Mouse (Mus musculus) cerebellum, postnatal 4 days (tissue): ENCODE data around the gene Capn2.

Experiments used
- DNase-seq, 2 experiments: peaks; one replicate each; pipeline ENCODE4 v3.0.0; 2022; ENCODE audit warnings: low spot score in 2 of 2, mixed read lengths in 1 of 2

Capn2 gene

GRCm38 (mm10) chr1:182527261-182527766 lies 9.9 kb upstream of the Capn2 start:
- DNase-seq, result no peak

DNA sequence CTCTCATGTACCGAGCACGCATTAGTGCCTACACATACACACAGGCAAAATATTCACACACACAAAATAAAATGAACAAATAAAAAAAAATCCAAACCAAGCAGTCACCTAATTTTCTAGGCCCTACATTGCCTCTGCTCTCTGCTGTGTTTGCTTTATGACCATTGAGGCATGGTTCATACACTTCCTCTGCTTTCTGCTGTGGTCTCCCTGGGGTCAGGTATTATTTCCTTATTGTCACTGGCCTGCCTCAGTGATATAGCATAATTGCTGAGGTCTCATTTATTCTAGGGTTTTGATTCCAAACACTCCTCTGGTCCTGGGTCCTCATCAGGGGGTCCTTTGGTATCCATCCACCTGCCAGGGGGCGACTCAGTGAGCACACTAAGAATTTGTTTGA lies 8.2 kb upstream of the Capn2 start:
- DNase-seq, result no peak

DNA sequence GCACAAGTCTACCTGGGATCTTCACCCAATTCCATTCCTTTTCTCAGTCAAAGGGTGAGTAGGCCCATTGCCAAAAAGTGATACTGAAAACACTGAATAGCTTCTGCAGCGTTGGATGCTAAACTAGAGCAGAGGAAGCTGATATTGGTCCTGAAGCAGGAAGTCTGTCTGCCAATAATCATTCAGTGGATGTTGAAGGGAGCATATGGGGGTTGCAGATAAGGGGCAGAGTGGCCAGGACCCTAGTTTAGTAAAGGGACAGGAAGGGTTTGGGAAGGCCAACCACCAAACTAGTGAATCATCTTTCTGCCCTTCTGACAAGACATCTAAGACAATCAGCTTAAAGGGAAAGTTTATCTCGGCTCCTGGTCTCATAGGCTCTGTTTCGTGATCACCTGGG lies 6.3 kb upstream of the Capn2 start:
- no peak for DNase-seq

DNA sequence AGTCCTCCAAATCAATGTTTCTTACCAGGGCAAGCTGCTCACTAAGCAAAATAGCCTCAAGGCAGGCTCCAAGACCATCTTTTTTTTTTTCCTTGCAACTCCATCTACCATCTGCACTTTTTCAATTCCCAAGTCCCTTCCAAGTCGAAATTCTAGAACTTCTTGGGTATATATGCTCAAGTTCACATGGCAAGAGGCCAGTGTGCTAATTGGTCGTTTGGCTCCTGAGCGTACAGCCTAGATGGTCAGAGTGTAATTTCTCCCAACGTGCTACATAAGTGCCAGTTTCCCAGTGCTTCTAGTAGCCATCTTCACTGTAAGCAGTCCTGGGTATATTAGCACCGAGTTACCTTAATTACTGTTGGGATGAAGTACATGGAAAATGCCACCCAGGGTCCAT lies 5.6 kb upstream of the Capn2 start:
- DNase-seq, result no peak

- DNase-seq, result no peak
These were observed 3.6 kb upstream of the Capn2 start for GRCm38 (mm10) chr1:182520938-182521500.

DNA sequence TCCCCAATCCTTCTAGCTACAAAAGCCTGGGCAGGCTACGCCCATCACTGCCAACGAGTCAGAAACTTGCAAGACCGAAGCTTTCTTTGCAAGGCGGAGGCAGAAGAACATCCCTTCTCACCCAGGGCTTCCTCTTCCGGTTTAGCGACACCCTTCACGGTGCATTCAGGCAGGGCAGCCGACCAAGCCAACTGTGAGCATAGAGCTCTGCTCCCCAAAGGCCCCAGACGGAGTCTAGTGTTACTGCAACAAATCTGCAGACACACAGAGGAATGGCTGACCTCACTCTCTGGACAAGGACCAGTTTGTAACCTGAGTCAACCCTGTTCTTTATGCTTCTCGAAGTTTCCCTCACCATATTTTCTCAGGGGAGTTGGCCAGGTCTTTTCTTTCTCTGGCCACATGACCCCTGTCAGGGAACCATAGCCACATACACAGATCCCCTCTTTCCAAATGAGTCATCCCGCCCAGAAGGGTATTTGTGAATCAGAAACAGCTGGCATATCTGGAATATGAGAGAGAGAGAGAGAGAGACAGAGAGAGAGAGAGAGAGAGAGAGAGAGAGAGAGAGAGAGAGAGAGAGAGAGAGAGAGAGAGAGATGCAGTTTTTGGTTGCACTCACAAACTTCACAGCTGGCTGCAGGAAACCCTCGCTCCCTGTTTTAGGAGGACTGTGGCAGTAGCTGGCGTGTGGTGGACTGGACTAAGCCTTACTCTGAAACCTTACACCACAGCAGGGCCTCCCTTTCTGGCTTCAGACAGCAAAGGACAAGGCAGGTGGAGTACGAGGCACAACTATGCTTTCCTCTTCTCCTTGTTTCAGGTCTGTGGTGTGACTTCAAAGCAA lies 2.9 kb upstream of the Capn2 start:
- no peak for DNase-seq

GRCm38 (mm10) chr1:182519341-182519740 lies 1.9 kb upstream of the Capn2 start:
- DNase-seq, result peak in 1 of 2 experiments; percentile 8

DNA sequence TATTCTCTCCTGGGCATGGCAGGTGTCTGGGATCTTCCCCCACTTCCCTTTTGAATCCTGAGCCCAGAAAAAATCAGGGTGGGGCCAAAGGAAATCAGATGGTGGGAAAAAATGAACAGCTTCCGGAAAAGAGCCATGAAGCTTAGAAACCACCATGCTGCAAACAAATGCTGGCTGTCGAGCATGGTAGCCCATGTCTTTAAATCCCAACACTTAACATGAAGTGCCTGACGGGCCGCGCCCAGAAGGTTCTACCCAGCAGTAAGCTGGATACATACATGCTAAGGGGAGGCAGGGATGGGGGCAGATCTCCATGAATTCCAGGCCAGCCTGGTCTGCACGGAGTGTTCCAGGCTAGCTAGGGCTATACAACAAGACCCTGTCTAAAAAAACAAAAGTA lies 1.4 kb upstream of the Capn2 start:
- peak in 1 of 2 experiments; percentile 15 for DNase-seq

DNA sequence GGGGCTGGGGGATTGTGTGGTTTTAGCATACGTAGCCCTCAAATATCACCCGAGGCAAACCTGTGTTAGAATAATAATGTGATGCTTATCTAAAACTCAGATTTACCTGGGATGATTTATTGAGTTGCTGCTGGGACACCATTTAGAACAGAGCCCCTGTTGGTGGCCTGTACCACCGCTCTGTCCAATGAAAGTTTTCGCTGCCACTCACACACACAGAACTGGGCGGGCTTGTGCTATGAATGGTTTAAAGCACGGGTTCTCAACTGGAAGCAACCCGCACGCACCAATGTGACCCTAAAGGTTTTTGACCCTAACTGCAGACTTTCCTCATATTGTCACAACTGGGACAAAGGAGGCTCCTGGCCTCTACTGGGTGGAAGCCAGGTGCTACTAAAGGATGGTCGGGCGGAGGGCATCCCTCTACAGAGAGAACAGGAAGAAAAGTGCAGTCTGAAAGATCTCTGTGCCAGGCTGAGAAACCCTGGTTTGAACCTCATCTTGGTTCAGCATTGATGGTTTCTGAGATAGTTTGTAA lies 804 bp upstream of the Capn2 start:
- no peak for DNase-seq

- no peak for DNase-seq
These were observed 236 bp upstream of the Capn2 start for GRCm38 (mm10) chr1:182517677-182518011.

- DNase-seq, result no peak
These were observed 2.4 kb downstream of the Capn2 start for GRCm38 (mm10) chr1:182514803-182515590.

DNA sequence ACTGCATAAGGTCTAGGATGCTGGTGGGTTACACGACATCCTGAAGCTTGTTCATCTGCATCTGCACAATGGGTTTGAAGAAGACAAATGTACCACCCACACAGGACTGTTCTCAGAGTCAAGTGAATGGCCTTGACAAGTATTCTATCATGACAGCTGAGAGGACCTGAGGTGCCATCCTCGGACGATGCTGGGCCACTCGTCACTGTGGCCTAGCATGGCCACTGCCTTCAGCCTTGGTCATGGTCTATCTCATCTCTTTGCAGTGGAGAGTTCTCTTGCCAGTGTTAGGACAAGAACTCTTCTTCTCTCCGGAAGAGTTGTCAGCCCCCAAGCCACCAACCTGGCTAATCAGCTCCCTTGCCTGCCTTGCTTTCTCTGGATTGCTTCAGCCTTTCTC lies 3.7 kb downstream of the Capn2 start:
- DNase-seq, result no peak

DNA sequence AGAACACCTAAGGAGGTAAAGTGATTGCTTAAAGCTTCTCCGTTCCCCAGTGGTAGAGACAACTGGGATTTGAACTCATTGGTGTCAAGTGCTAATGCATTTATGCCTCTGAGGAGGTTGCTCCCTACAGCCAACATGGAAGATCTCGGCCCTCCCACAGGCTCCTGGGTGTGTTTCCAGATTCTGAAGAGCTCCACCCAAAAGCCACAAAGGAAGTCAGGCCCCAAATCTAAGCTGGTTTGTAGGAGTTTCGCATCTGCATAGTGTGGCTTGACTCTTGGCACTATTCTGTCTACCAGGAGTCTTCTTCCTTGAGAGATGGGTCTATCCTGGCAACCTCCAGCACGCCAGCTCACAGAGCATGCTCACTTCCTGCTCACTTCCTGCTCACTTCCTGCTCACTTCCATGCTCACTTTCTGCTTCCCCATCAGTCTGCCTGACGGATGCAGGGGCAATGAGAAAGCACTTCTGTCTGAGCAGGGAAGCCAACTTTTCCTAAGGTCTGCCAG lies 4.5 kb downstream of the Capn2 start:
- no peak for DNase-seq

DNA sequence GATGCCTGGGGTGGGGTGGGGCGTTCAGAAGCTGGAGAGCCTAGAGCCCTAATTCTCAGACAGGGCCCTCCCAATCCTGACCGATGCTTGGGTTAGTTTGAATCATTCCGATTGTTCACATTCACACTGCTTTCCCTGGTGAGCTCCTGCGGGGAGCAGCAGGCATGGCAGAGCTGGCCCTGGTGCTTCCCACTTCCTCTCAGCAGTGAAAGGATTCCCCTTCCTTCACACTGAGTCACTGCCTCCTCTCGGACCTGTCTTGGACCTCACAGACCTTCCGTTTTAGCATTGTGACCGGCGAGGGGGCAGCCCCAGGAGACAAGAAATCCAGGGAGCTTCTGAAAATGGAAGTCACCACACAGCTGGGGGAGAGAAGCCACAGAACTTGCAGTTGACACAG lies 5.6 kb downstream of the Capn2 start:
- no peak for DNase-seq

DNA sequence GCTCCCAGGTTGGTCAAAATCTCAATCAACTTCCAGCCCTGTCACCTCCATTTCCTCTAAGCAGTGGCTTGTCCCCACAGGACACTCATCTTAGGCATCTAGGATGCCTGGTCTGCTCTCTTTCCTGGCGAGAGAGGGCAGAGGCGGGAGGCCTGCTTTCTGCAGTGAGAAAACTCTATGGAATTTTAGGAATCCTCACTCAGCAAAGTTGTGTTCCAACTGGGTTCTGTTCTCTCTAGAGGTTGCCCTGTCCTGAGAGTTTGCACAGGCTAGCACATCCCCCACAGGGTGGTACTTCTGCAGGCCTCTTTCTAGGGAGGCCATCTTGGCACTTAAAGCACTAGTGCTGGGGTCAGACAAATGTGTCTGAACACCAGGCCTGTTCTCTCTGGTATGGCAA lies 6.3 kb downstream of the Capn2 start:
- no peak for DNase-seq

DNA sequence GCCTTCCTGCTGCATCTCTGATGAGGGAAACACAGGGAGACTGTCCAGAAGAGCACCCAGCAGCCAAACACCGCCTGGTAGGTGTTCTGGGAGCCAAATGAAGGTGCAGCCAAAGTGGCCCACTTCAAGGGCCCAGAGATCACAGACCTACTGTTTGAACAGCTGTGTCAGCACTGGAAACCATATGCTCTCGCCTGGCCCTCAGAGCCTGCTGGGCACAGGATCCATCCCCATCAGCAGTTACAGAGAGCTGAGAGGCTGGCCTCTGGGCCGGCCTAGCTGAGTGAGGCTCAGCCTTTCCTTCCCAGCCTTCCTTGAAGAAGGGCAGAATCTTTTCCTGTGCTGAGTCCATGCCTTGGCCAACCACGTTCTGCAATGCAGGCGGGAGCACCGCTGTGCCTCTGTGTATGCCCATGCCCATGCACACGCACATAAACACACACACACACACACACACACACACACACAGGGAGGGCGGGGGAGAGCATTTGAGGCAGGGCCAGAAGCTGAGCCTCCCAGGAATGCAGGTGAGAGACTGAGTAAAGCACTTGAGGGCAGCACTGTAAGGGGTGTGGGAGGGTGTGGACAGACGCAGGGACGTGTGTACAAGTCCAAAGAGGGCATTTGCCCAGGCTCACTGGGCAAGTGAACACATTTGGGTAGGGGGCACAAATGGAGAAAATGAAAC lies 8.2 kb downstream of the Capn2 start:
- no peak for DNase-seq

GRCm38 (mm10) chr1:182506229-182506986 lies 11.0 kb downstream of the Capn2 start:
- DNase-seq, result no peak

- DNase-seq, result no peak
These were observed 12.1 kb downstream of the Capn2 start for GRCm38 (mm10) chr1:182505291-182505690.

DNA sequence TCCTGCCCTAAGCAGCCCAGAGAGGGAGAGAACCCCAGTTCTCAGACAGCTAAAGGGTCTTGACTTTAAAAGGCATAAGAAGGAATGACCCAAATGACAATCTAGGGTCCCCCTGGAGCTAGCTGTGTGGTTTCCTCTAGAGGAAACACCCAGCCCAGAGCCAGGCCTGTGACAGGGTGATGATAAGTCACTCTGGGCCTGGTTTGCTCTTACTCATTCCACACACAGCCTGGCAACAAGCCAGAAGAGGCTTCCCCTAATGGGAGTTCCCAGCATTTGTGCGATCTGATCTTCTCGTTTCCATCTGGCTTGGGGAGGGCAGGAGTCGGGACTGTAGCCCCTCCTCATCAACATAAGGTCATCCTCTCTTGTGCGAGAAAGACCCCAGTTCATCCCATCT lies 13.2 kb downstream of the Capn2 start:
- DNase-seq, result no peak

- DNase-seq, result no peak
These were observed 14.1 kb downstream of the Capn2 start for GRCm38 (mm10) chr1:182503206-182503900.
